Mouse (Mus musculus): ENCODE results near the gene Cd86.

The Cd86 gene

GRCm38 (mm10) chr16:36598265-36598664, 67.6 kb downstream of the Cd86 start:
- no peak for DNase-seq (ENCODE audit: low spot score in 2 of 2)

- no peak for DNase-seq (ENCODE audit: low spot score in 2 of 2)
Observed at GRCm38 (mm10) chr16:36596671-36597410, 69.0 kb downstream of the Cd86 start.

GRCm38 (mm10) chr16:36589898-36590297, 76.0 kb downstream of the Cd86 start:
- DNase-seq (ENCODE audit: low spot score in 2 of 2), result no peak

GRCm38 (mm10) chr16:36587971-36588370, 77.9 kb downstream of the Cd86 start:
- no peak for DNase-seq (ENCODE audit: low spot score in 2 of 2)

GRCm38 (mm10) chr16:36582073-36582472, 83.8 kb downstream of the Cd86 start:
- DNase-seq (ENCODE audit: low spot score in 2 of 2), result no peak

GRCm38 (mm10) chr16:36571942-36572341, 93.9 kb downstream of the Cd86 start:
- DNase-seq (ENCODE audit: low spot score in 2 of 2), result peak in 1 of 2 experiments; percentile 2

- DNase-seq (ENCODE audit: low spot score in 2 of 2), result no peak
Observed at GRCm38 (mm10) chr16:36561386-36562338, 104.2 kb downstream of the Cd86 start, which contains the start of gene Casr. TSS of gene Casr (minus strand) at chr16:36562141.

- no peak for DNase-seq (ENCODE audit: low spot score in 2 of 2)
Observed at GRCm38 (mm10) chr16:36559573-36559972, 106.3 kb downstream of the Cd86 start.

GRCm38 (mm10) chr16:36555672-36556165, 110.2 kb downstream of the Cd86 start:
- no peak for DNase-seq (ENCODE audit: low spot score in 2 of 2)

Data from right cerebral cortex, adult 2 months (tissue).